Mouse (Mus musculus) thymus, postnatal 14 days (tissue): ENCODE measurements around the gene Smim14.
"Not testable (repeated sequence)": the region's sequence is repeated elsewhere in the genome, so short reads cannot be mapped to it uniquely, and the experiment has no call there.

Experiments used
- DNase-seq: peaks from one replicate; pipeline ENCODE4 v3.0.0; 2021

Gene Smim14

DNA sequence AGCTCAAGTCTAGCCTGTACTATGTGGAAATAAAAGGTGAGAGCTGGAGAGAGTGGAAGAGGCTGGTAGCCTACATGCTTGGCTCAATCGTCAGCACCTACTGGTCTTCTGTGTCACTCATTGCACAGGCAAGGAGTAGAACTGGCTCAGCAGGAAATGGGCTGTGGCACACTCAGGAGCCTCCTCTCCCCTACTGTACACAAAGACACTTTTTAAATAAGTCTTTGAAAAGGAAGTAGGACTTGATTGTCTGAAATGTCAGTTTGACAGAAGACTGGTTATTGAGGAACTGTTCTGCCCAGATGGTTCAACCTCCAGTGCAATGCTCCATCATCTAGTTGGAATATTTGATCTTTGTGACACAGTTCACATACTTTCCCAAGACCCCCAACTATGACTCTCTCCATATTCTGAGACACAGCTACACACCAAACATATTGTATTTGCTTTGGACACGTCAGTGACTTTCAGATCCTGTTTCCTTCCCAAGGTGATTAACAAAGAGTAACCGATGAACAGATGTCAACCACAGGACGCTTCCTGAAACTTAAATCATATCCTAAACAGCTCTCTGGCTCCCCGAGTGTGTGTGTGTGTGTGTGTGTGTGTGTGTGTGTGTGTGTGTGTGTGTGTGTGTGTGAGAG lies 22.2 kb downstream of the Smim14 start:
- DNase-seq, result peak; percentile 41

DNA sequence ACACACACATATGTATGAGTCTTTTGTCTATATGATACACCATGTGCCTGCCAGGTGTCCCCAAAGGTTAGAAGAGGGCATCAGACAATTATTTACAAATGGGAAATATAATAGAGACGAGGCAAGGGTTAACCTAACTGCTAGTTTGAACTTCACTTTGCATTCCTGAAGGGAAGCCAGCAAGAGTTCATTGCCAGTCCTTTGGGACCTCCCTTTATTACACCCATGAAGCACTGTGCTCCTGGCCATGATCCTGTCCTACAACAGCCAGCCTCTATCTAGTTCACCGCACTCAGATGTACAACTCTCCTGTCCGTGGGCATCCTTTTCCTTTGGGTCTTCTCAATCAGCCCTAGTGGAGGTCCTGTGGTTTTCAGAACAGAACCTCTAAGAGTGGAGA lies 23.5 kb downstream of the Smim14 start:
- no peak for DNase-seq

DNA sequence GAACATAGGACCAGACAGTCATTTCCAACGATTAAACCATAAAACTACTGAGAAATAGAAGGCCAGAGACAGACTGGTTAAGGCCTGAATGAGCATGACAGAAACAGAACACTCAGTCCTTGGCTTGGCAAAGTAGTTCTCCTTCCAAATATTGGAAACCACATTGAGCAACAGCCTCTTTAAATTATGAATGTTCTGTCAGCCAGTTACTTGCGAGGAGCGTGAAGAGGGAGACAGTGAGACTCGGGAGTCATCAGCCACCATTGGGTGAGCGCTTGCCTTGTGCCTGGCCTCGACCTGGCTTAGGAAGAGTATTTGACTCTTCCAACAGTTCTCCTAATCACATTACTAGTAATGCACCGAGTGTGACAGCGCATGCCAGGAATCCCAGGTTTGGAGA lies 28.6 kb downstream of the Smim14 start:
- no peak for DNase-seq

DNA sequence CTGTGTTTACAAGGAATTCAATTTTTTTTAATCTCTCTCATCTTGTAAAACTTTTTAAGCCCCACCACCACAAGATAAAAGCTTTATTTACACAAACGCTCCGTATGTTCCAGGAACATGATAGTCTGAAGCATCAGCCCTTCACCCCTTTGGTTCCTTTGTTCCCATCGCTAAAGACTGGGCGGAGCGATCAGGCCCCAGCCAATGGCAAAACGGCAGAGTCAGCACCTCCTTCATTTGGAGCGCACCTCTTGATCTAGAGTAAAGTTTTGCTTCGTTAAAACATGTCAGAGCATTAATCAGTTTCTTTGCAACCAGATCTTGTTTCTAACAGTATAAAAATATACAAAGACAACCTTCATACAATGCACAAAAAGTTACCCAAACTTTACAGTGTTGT lies 31.2 kb downstream of the Smim14 start:
- peak; percentile 67 for DNase-seq

DNA sequence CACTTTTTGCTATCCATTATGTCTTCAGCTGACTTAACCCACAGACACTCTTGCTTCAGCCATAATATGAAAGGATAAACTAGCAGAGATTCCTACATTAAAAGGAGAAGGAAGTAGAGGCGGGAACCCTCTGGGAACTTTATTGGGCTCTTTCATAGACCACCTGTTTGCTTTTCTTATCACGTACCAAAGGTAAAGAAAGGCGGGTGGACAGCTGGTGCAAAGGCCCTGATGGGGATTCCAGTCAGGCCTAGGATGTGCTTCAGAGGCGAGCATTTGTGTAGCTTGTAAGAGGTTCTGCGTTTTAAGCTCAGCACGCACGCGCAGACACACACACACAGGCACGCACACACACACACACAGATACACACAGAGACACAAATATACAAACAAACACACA lies 35.6 kb downstream of the Smim14 start:
- DNase-seq, result no peak

DNA sequence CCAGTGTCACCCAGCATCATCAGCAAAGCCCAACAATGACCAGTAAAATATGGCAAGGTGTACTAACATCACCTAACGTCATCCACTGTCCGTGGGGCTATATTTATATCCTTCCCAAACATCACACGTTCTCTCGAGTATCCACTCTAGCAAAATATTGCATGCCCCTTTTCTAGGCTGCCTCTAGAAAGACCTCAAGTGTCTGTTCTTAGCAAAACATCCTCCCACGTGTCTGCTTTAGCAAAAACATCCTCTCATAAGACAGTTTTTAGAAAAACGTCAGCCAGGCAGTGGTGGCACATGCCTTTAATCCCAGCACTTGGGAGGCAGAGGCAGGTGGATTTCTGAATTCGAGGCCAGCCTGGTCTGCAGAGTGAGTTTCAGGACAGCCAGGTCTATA lies 36.8 kb downstream of the Smim14 start:
- no peak for DNase-seq

DNA sequence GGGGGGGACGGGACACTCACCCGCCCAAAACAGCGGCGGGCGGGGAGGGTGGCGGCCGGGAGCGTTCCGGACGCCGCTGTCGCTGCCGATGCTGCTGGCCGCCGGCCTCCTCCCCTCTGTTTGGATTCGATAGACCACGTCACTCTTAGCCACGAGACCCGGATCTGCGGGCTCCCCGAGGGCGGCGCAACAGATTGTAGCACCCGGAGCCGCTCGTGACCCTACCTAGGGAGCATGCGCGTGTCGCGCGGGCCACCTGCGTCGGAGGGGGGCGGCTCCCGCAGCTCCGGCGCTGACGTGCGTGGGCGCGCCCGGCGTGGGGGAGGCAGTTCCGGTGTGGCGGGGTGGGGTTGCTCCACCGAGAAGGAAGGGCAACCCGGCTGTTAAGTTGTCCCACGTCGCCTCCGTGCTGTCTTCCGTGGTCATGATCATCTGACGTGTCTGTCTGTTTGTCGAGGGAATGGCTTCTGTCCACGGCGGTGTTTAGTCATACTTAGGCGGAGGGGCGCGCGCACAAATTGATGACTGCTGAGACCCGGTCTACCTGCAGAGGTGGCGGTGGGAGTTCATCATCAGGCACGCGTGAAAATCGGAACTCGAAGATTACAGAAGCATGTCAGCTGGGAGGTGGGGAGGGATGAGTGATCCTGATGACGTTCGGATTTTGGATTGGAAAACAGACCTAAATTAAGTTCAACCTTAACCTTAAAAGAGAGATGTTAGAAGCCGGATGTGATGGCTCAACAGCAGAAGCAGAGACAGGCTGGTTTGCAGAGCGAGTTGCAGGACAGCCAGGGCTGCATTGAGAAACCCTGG lies 44.1 kb downstream of the Smim14 start, which contains the start of gene Gm43552:
TSS of gene Gm43552 (minus strand) at position 118 of the 816 bp plus-strand sequence.
- DNase-seq, result peak; percentile 97

DNA sequence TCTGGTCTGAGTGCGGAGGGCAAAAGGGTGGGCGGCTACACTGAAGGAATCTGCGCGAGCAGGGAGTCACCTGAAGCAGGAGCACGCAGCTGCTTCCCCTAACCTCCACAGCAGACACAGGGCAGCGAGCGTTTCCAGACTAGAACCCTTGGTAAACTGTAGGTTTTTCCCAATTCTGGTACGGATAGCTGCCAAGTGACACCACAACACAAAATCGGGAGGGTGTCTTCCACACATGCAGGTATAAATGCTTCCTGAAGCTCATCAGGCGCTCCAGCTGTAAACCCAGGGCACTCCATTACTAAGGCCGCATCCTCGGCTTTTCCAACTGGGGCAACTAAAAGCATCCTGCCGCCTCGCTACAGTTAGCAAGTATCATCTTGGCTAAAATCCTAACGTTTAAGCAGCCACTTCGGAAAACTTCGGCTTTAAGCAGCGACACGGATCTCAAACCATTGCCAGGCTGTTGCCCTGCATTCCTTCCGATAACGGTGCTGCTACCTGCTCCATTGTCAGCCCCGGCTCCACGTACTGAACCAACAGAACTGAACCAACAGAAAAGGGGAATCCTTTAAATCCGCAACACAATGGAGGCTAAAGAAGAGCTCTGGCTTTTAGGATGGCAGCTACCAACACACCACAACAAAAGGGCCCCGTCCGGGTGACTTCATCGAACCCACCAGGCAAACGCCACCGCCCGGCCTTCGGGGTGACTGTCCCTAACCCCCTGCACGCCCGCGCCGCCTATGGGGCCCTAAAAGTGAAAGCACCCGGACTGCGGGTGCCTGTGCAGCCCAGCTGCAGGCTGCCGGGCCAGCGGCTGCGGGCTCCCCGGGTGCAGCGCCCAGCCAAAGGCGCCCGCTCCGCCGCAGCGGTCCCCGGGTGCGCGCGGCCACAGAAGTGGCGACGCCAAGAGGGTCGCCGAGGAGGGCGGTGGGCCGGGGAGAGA lies 44.9 kb downstream of the Smim14 start:
- DNase-seq, result peak; percentile 82

DNA sequence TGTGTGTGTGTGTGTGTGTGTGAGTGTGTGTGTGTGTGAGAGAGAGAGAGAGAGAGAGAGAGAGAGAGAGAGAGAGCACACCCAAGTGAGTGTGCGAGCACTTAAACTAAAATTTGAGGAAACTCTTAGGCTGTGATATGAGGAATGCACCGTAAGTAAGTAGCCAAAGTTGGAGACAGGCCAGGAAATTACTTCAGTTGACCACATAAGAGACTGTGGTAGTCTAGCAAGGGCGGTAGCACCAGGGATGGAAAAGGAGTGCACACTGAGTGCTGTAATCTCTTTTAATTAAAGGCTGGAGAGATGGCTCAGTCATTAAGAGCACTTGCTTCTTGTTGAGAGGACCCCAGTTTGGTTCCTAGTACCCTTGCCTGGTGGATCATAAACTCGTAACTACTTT lies 47.2 kb downstream of the Smim14 start:
- no peak for DNase-seq

DNA sequence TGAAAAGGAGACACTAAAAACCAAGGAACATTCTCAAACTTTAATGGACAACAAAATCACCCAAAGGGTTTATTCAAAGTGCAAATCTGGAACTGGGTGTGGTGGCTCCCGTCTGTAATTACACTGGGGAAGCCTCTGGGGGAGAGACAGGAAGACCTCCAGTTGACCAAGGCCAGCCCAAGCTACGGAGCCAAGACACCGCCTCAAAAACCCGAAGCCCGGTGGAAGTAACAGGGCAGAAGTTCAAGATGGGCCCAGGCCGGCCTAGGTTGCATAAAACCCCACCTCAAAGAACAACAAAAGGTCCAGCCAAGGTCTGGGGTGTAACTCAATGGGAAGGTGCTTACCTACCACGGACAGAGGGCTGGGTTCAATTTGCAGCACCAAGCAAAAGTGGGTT lies 48.3 kb downstream of the Smim14 start:
- no peak for DNase-seq

DNA sequence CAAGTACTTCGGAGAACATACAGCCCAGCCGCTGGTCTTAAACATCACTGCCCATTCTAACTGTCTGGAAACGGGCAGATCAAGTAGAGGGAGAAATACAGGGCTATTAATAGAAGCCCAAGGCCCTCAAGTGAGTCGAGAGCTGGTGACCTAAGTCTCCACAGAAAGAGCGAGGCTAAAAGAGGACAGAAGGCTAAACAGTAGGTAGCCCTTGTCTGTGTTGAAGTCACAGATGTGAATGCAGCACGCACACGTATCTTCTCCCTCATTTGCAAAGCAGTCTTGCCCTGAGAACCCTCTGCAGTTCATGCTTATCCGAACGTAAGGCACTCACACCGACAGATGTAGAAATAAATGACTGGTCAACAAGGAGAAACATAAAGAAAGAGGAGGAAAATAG lies 49.6 kb downstream of the Smim14 start:
- DNase-seq, result no peak

DNA sequence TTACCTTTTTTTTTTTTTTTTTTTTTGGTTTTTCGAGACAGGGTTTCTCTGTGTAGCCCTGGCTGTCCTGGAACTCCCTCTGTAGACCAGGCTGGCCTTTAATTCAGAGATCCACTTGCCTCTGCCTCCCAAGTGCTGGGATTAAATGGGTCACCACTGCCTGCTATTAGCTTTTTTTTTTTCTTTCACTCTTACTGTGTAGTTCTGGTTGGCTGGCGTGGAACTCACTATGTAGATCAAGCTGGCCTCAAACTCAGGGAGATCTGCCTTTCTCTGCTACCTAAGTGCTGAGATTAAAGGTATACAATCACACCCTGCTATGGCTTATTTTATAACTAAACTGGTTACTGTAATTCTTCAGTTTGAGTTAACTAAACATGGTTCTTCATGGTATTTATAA lies 50.5 kb downstream of the Smim14 start:
- DNase-seq, result no peak

DNA sequence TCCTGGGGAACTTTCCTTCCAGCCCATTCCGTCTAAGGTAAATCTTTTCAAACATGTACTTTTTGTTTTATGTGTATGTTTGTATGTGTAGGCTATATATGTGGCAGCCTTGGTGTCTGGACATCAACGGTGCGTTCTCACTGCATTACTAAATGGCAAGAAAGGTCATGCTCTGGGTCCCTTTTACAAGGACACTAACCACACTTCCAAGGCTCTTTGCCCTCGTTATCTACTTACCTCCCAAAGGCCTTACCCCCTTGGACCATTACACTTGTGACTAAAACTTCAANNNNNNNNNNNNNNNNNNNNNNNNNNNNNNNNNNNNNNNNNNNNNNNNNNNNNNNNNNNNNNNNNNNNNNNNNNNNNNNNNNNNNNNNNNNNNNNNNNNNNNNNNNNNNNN lies 54.0 kb downstream of the Smim14 start:
- no peak for DNase-seq

DNA sequence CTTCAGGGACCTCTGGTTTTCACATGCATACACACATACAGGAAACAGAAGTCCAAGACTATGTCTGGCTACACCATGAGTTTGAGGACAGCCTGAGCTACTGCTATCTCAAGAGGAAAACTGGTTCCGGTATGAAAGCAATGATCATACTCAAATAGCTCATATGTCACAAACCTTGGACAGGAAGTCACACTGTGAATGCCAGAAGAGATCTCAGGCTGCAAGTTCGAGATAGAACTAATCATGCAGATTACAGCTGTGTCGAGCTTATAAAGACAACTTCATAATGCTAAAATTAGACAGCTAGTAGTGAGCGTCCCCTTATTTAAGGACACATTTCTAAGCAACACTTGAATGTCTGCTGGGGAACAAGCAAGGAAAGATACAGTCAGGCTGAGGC lies 56.5 kb downstream of the Smim14 start:
- DNase-seq, result no peak

DNA sequence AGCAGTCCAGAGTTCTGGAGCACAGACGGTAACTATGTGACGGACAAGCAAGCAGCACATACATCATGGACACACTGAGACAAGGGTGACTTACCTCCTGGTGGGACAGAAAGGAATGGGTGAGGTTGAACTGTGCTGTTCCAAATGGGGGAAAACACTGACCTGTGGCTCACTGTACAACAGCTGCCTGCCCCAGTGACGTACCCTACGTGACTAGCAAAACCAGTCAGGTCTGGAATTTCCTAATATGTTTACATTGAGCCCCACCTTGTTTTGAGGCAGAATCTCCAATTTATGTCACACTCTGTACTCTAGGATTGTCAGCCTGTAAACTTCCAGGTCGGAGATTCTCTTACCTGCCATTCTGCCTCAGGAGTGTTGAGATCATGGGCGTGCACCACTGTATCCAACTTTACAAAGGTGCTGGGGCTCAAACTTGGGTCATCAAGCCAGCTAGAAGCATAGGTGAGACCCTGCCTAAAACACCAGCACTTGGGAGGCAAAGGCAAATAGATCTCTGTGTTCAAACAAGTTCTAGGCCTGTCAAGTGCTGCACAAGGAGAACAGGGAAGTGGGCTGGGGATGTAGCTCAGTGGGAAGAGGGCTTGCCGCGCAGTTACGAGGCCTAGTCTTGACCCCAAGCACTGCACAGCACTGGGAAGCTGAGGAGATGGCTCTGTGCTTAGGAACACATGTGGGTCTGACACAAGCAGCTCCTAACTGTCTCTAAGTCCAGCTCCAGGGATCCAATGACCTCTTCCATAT lies 57.1 kb downstream of the Smim14 start:
- no peak for DNase-seq

DNA sequence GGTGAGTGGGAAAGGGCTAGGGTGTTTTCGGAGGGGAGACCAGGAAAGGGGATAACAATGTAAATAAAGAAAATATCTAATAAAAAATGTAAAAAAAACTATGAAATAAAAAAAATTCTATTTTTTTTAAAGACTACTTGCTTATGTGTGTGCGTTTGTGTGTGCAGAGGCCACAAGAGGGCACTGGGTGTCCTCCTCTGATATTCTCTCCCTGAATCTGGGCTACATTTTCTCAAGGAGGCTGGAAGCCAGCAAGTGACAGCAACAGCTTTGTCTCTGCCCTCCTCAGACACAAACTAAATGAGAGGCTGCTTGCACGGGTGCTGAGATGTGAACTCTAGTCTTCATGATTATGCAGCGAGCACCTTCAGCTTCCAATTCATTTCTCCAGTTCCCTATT lies 58.8 kb downstream of the Smim14 start:
- DNase-seq, result peak; percentile 20

DNA sequence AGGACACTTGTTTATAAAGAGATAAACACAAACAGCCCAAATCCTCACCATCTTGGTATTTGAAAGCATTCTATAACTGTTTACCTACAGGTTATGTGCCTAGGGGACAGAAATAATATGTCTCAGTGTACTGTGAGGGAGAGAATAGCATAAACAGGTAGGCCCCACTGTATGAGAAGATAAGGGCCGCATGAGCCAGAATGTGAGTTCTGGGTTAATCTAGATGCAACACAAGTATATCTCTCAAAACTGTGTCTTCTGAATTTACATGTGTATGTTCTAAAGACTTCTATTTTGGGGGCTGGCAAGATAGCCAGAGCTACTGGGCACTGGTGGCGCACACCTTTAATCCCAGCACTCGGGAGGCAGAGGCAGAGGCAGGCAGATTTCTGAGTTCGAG lies 60.2 kb downstream of the Smim14 start:
- DNase-seq, result not testable (repeated sequence)

DNA sequence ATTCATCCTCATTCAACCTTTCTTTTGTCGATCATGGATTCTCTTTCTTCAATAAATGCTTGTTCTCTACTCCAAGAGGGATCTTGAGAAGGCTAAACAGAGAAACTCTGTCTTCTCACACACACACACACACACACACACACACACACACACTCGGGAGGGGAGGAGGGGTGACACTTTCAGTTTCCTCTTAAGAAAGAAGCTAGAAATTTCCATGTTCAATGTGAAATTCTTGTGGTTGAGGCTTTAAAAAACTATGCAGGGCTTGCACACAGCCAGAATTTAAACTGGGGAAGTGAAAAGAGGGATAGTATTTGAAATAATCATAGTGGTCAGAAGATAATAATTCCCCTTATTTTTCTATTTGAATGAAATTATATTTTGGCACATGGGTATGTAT lies 61.2 kb downstream of the Smim14 start:
- DNase-seq, result no peak

DNA sequence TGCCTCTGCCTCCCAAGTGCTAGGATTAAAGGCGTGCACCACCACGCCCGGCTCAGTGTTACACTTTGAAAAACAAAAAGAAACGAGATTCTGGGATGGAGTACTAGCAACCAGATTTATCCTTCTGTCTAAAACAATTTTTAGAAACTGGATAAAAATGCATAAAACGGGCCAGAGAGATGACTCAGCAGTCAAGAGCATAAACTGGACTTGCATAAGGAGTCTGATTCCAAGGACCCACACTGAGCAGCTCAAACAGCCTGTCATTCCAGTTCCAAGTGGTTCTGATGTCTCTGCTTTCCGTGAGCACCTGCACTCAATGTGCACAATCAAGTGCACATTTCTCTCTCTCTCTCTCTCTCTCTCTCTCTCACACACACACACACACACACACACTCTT lies 67.2 kb downstream of the Smim14 start:
- DNase-seq, result no peak

DNA sequence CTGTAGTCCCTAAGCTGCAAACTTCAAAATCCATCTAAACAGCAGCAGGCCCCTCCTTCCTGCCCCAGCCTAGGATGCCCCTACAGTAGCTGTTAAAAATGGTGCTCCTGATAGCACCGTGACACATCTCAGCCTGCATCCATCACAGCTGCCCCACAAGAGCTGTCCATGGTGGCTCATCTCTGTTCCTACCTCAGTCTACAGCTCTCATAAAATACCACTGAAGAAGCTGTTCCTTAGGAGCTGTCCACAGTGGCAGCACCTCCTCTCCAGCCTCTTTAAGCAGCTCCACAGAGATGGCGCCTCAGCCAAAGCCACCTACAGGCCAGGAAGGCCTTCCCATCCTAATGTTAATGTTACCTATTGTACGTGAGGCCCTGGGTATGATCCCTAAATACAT lies 70.1 kb downstream of the Smim14 start:
- DNase-seq, result no peak

DNA sequence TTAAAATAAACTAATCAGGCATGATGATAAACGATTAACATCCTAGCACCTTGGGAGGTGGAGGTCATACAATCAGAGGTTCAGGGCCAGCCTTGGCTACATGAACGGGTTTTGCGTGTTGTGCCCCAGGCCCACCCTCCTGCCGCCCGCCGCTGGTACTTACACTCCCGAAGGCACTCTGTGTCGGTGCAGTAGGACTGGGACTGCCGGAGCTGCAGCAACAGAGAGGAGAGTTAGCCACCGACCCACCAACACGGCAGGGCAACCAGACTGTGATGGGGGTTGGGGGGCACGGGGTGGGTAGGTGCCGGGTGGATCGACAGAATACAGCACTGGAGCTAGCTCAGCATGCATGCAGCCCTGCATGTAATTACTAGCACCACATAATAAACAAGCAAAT lies 76.6 kb downstream of the Smim14 start:
- DNase-seq, result no peak

DNA sequence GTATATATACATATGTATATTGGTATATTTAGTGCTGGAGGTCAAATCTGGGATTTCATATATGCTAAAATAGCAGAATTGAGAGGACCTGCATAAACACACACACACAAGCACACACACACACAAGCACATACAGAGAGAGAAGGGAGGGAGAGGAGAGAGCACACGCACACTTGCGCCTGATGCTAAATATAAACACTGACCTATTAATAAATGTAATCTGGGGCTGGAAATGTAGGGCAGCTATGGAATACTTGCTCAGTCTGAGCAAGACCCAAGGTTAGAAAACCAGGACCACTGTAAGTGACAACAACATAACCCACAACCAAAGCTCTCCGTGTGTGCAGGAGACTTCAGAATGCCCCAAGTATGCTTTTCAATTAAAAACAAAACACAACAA lies 77.5 kb downstream of the Smim14 start:
- no peak for DNase-seq

DNA sequence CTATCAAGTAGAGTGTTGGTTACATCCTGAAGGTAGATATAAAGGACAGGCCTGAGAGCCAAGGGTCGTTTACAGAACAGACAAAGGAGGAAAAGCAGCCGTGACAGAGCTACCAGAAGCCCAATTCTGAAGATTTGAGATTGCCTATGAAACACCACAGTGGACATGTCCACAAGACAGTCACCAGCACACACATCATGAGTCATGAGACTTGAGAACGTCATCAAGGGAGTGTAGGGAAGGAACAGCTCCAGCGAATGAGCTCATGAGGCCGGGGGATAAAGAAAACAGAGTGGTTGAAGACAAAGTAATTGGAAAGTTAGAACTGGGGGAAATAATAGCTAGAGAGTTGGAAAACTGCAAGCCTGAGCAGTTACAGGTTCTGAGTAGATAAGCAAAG lies 79.1 kb downstream of the Smim14 start:
- DNase-seq, result no peak
